Mouse (Mus musculus): ENCODE data around the gene Nectin1. TPM values are rescaled to one million over a fixed set of nuclear protein-coding genes. Genes with fewer than 3 reads are reported as not detected.

Gene Nectin1
- total RNA-seq, 2 experiments from 2014 or later: 1.8 to 2.3 TPM

DNA sequence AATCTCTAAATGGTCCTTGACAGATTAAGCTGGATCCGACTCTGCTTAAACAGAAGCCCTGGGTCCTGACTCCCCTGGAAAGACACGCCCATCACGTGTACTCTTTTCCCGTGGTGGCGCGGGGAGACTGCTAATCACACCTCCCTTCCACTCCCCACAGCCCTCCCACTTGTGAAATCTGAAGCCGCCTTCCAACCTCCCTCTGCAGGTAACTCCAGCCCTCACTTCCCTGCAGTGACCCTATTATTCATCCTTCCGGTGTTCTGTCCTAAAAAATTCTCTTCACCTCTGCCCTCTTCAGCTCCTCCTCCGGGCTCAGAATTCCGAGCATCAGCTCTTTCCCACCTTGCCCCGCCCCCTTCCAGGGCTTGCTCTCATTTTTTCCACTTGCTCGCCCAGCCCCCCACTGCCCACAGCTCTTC lies 5.9 kb upstream of the Nectin1 start:
- intact Hi-C loops (cut with DNase I): no loop called here
- no peak for DNase-seq

DNA sequence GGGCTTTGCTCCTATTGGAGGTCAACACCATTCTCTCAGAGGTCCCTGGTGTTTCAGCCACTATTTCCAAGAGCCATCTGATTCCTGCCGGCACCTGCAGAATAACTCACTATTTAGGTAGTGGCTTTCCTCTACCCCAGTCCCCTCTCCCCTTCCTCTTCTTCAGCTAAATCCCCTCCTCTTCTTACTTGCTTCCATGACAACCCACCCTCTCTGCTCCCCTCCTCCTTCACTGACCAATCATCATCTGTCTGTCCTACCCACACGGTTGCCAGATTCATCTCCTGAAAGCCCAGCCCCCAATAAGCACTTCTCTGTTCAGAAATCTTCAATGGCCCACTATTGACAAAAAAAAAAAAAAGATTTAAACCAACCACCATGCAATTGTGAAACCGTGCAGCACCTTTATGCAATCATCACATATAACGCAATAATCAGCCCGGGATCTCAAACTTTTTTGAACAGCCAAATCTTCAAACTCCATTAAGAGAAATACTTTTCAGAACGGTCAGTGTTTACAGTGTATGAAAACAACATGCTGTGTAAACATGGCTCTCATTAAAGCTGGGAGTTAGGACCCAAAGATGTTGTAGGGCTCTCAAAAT lies 5.2 kb upstream of the Nectin1 start:
- no peak for DNase-seq
- intact Hi-C loops (cut with DNase I): no loop called here

DNA sequence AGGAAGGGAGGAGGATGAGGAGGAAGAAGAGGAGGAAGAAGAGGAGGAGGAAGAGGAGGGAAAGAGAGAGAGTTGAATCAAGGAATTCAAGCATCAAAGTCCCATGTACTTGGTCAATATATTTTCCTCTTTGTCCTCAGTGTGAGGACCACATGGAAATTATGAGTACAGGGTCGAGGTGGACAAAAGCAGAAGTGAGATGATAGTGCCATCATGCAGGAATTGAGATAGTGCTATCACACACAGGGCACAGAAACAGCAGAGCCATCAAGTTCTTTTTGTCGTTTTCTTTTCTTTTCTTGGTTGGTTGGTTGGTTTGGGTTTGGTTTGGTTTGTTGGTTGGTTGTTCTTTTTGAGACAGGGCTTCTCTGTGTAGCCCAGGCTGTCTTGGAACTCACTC lies 2.5 kb upstream of the Nectin1 start:
- DNase-seq: no peak
- intact Hi-C loops (cut with DNase I): loop anchor here (5.0 to 10.0 kb wide), 5 partner anchors 106 to 404 kb away; partner anchors contain the start of gene Thy1

DNA sequence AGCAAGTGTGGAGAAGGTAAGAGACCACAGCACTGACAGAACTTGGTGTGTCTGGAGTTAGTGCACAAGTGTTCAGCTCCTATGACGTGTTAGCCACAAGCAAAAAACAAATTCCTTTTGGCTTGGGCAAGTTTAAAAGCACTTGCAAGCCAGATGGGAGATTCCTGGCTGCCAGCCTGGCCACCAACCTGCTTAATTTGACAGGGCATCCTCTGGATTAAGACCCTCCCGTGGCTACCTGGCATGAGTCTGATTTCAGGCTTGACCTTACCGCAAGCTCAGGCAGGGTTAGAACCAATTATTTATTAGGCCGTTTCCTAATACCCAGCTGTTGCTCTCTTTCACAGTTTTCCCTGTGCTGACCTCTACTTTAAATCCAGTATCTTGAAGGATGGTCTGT lies 1.7 kb upstream of the Nectin1 start:
- no peak for DNase-seq
- intact Hi-C loops (cut with DNase I): loop anchor here (1.0 to 10.0 kb wide), 7 partner anchors 60 to 405 kb away; partner anchors contain the start of gene Thy1

DNA sequence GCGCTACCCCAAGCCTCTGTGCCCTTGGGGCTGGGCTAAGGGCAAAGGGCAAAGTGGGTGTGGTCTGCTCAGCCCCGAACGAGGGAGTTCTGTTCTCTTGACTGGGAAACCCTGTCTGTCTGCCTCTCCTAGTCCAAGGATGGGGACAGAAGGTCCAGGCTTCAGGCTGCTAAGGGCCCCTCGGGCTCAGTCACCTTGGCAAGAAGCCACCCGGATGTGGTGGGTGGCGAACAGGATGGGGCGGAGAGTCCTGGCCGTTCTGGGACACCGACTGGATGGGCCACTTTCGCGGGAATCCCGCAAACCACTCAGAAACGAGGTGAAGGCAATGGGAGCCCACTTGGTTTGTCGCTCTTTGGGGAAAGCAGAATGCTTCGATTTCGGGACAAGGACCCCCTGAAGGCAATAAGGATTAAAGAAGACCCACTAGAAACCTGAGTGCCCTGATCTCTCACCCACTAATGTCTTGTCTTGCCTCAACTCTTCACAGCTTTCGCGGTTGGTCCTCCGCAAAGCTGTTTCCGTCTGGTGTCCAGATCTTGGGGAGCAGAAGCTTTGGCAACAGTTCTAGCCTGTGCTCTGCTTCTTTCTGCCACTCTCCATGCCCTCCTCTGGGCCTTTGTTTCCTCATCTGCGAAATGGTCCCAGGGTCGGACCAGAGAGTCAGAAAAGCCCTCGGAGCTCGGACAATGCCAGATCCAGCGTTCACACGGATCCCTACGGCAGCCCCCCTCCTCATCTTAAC lies 710 bp upstream of the Nectin1 start:
- peak; percentile 59 to 81 for DNase-seq
- intact Hi-C loops (cut with DNase I): loop anchor here (1.0 to 10.0 kb wide), 7 partner anchors 59 to 406 kb away; partner anchors contain the start of gene Thy1

- intact Hi-C loops (cut with DNase I): loop anchor here (5.0 to 10.0 kb wide), 5 partner anchors 103 to 407 kb away; partner anchors contain the start of gene Thy1
- no peak for DNase-seq
Observed at GRCm38 (mm10) chr9:43744138-43744981, 576 bp downstream of the Nectin1 start.

DNA sequence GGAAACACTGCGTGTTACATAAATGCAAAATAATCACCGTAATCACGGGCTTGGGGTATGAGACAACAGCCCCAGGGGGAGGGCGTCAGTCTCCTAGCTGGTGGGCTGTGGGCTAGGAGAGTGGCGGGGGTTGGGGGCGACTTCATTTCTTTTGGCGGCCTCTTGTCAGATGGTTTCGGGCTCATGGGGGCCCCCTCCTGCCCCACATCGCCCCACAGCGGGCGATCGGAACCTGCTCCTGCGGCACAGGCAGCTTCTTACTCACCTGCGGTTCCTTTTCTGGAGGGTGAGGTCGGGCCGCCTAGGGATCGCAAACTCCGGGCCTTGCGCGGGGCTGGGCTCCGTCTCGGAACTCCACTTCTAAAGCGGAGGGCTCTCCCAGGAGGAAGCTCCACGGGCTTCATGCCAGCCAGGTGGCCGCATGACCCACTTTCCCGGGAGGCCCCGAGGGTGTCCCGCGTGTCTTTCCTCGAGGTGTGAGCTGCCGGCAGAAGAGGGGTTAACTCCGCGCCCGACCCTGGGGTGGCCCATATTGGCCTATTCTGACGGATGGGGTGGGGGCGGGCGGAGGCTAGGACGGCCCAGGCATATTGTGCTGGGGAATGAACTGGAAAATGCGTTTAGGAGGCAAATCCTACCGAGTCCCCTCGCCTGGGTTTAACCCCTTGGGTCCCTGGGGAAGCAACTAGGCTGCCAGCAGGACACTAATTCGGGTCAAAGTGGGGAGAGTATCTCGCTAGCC lies 1.4 kb downstream of the Nectin1 start:
- intact Hi-C loops (cut with DNase I): loop anchor here (10.0 kb wide), 1 partner anchor 300 kb away; the partner anchor contains the start of gene Thy1
- DNase-seq: peak in 1 of 2 experiments; percentile 28

DNA sequence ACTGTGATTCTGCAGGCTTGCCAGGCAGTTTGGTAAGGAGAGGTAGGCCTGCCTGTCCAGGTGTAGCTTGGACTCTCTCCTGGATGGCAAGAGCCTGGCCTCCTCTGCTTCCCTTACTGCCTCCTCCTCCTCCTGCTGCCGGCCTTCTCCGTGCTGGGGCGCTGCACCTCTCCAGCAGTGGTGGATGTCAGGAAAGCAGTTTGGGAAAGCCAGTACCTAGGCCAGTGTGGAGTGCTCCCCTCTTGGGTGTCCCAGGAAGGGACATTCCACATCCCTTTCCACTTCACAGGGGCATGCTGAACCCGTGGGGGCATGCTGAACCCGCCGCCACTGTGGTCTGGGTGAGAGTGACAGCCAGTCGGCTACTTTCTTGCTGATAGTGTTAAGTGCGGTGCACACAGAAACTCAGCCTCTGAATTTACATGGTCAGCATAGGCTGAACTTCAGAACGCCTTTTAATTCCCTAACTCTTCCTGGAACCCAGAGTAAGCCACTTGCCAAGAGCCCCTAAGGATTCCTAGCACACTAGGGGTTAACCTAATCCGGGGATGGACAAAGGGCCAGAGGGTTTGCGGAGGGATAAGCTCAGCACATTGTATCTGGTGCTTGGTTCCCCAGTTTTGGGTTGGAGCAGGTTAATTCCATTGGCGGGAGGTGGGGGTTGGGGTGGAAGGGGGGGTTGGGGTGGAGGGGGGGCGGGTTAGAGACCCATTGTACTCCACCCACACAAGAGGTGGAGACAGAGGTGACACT lies 2.3 kb downstream of the Nectin1 start:
- intact Hi-C loops (cut with DNase I): loop anchor here (2.0 to 10.0 kb wide), 2 partner anchors 51 to 299 kb away; partner anchors contain the start of gene Thy1

DNA sequence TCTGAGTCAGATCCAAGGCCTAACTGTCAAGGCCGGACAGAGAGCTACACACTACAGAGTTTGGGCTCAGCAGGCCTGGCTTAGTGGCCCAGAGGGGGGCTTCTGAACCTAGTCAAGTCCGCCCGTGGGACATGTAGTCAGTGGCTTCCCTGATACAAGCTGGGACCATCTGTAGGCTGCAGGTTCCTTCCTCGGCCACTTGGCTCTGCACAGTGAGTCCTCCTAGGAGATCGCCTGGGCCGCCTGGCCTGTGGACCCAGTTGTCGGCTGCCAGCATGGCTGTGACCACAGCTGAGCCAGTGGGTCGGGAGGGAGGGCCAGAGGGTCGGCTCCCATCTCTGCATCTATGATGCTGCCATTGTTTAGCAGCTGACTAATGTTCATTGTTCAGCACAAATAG lies 3.9 kb downstream of the Nectin1 start:
- no peak for DNase-seq
- intact Hi-C loops (cut with DNase I): loop anchor here (2.0 to 10.0 kb wide), 2 partner anchors 49 to 297 kb away; partner anchors contain the start of gene Thy1

More for the DNA sequence above, 2.3 kb downstream of the Nectin1 start:
- no peak for DNase-seq

DNA sequence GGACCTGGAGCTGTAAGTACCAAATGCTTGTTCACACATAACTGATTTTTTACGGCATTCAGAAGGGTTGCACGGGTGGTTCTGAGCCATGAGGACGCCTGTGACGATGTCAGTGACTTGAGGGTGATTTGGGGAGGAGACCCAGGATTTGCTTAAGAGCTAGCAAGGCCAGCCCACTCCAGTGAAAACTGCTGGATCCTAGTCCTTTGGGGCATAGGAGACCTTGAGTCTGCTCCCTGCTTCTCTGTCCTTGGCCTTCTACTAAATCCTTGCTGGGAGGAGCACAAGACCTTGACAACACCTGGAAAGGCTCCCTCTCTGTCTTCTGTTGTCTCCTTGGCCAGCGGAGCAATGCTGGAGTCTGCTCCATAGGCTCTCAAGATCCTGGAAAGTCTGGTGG lies 4.7 kb downstream of the Nectin1 start:
- intact Hi-C loops (cut with DNase I): loop anchor here (10.0 kb wide), 1 partner anchor 296 kb away; the partner anchor contains the start of gene Thy1

GRCm38 (mm10) chr9:43750053-43750452 lies 6.3 kb downstream of the Nectin1 start:
- intact Hi-C loops (cut with DNase I): no loop called here
- no peak for DNase-seq

More for the DNA sequence above, 4.7 kb downstream of the Nectin1 start:
- DNase-seq: no peak

DNA sequence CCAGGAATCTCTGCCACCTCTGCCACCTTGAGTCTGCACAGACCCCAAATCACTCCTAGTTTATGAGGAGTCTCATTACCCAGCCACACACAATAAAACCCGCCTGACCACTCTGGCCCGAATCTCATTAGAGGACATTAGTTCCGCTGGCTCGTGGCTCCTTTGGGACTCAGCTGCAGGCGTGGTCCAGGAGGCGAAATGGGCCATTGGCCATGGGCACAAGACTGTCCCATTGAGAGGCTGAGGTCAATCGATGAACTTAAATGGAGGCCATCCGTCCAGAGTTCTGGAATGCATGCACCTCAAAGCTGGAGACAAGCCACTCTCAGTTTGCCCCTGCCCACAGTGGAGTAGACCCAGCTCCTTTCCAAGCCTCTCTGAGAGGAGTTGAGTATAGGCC lies 7.3 kb downstream of the Nectin1 start:
- intact Hi-C loops (cut with DNase I): no loop called here
- no peak for DNase-seq

DNA sequence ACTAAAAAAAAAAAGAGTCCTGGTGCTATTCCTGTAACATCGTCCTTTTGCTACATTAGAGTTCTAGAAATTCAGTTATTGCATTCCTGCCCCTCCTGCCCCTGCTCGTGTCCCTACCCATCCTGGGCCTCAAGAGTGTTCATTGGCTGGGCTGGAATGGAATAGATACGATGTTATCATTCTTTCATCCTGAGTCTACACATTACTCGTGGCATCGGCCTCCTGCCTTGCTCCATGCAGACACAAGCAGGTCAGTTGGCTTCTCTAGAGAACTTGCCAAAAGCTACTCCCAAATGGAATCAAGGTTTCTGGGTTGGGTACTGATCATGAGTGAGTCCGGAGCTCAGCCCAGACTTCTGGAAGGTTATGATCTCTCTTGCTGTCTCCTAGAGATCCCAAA lies 9.7 kb downstream of the Nectin1 start:
- intact Hi-C loops (cut with DNase I): no loop called here
- DNase-seq: no peak

DNA sequence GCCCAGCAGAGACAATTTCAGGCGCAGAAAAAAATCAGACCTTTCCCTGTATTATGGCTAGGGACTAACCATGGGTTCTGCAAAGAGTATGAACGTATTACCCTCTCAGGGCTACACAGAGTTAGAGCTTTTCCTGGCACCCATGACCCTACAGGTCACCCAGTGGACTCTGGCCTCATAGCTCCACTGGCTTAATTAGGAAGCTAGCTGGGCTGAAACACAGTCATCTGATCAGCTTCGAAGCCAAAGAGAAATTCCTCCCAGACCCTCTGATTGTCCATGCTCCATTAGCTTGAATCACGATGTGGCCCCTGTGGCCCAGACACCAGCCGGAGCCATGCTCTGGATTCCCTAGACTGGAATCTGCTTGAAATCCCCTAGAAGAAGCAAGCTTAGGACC lies 10.3 kb downstream of the Nectin1 start:
- no peak for DNase-seq
- intact Hi-C loops (cut with DNase I): no loop called here

DNA sequence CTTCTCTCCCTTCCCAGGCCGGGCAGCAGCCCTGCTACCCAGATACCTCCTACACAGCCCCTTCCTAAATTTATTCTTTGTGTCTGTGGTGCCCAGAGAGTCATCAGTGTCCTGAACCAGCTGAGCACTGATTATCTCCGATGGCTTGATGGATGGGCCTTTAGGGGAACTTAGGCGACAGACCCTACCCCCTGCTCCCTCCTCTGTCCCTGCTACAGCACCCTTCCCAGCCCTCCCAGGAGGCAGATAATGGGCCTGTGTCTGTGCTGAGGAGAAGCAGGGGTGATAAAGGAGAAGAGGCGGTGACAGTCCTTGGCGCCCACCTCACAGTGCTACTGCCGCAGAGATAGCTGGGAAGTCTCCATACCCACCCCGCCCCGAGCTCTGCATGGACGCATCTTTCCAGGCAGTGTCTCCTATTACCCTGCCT lies 11.0 kb downstream of the Nectin1 start:
- intact Hi-C loops (cut with DNase I): no loop called here

GRCm38 (mm10) chr9:43755464-43755863 lies 11.7 kb downstream of the Nectin1 start:
- intact Hi-C loops (cut with DNase I): no loop called here

More for the DNA sequence above, 11.0 kb downstream of the Nectin1 start:
- DNase-seq: no peak

GRCm38 (mm10) chr9:43755928-43756327 lies 12.1 kb downstream of the Nectin1 start:
- intact Hi-C loops (cut with DNase I): no loop called here

More at GRCm38 (mm10) chr9:43755464-43755863, 11.7 kb downstream of the Nectin1 start:
- no peak for DNase-seq

DNA sequence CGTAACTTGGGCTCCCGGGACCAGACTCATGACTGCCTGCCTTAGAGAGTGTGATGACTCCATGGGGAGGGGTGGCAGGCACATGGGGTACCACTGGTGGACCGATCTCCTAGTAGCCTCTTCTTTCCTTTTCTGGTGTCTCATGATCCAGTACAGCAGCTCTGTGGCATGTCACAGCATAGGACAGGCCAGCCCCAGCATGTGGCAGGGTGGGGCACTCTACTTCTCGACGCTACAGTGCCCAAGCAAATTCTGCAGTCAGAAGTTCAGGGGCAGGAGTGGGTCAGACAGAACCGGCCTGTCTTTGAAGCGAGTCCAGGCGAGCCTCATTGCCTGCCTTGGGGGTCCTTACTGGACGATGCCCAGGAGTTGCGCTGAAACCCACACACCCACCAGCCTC lies 13.4 kb downstream of the Nectin1 start:
- no peak for DNase-seq
- intact Hi-C loops (cut with DNase I): no loop called here

More at GRCm38 (mm10) chr9:43755928-43756327, 12.1 kb downstream of the Nectin1 start:
- no peak for DNase-seq

Measured in gastrocnemius, postnatal 36 days (tissue).